Mouse (Mus musculus): Measurements from ENCODE around the gene Med27. TPM values are rescaled to one million over a fixed set of nuclear protein-coding genes. Genes with fewer than 3 reads are reported as not detected.

Med27 gene
- total and polyA plus RNA-seq, 3 experiments, result 32.1 to 36.2 (median 33.6) TPM

- no peak overlapping the region for H3K4me2 ChIP-seq (ENCODE audit: insufficient read depth, low read depth, poor library complexity, severe bottlenecking)
- no peak overlapping the region for H3K4me3 ChIP-seq (replicated peaks in 1 of 3; ENCODE audit: low read depth in 2 of 3, low read length in 2 of 3, poor library complexity in 1 of 3)
- TF ChIP-seq ETS1 (conservative IDR thresholded peaks at IDR 0.05; ENCODE audit: low read depth, low read length), result no peak
- TF ChIP-seq IRF4 (IDR thresholded peaks at IDR 0.05; ENCODE audit: low read depth, low read length), result no peak
- TF ChIP-seq E2F4 (IDR thresholded peaks at IDR 0.05; ENCODE audit: insufficient replicate concordance, low read depth, low read length), result no peak
- TF ChIP-seq JUN (IDR thresholded peaks at IDR 0.05; ENCODE audit: insufficient read depth, low read depth, low read length), result no peak
- H3K4me1 ChIP-seq (ENCODE audit: control insufficient read depth in 1 of 2, insufficient read depth in 2 of 2), result peaks cover 20 to 61% of the 10 kb centered on the region in 2 experiments
- in situ Hi-C loops (cut with MboI; ENCODE audit: low pct_ligation_motif_present, low pct_unique_long_range_greater_than_20kb, low sequenced_read_pairs) (no loop called here), dilution Hi-C loops (cut with MboI; ENCODE audit: extremely low pct_ligation_motif_present, extremely low pct_unique_long_range_greater_than_20kb, low sequenced_read_pairs) (no loop called here)
- DNase-seq (ENCODE audit: extremely low read depth), result no peak
- no peaks in the 10 kb centered on the region for H3K27me3 ChIP-seq (replicated peaks)
- H3K27ac ChIP-seq (ENCODE audit: insufficient read depth, low read depth), result no peak overlapping the region
- H3K36me3 ChIP-seq (replicated peaks in 1 of 2; ENCODE audit: control insufficient read depth in 1 of 2, insufficient read depth in 1 of 2, low read length in 1 of 2), result peaks cover 0 to 17% of the 10 kb centered on the region in 2 experiments
- no peak overlapping the region for H3K9ac ChIP-seq (ENCODE audit: insufficient read depth, low read depth)
- no peaks in the 10 kb centered on the region for H3K9me3 ChIP-seq (replicated peaks; ENCODE audit: low read length)
- H3K79me2 ChIP-seq (replicated peaks; ENCODE audit: control insufficient read depth, extremely low read depth, insufficient read depth, poor library complexity, severe bottlenecking), result no peaks in the 10 kb centered on the region
Observed at GRCm38 (mm10) chr2:29453376-29453775, 106.8 kb downstream of the Med27 start.

- dilution Hi-C loops (cut with MboI; ENCODE audit: extremely low pct_ligation_motif_present, extremely low pct_unique_long_range_greater_than_20kb, low sequenced_read_pairs) (no loop called here), in situ Hi-C loops (cut with MboI; ENCODE audit: low pct_ligation_motif_present, low pct_unique_long_range_greater_than_20kb, low sequenced_read_pairs) (no loop called here)
- no peak for DNase-seq (ENCODE audit: extremely low read depth)
- H3K4me3 ChIP-seq (replicated peaks in 1 of 3; ENCODE audit: low read depth in 2 of 3, low read length in 2 of 3, poor library complexity in 1 of 3), result no peak overlapping the region
- no peak overlapping the region for H3K4me2 ChIP-seq (ENCODE audit: insufficient read depth, low read depth, poor library complexity, severe bottlenecking)
- H3K4me1 ChIP-seq (ENCODE audit: control insufficient read depth in 1 of 2, insufficient read depth in 2 of 2), result peaks cover 22 to 78% of the 10 kb centered on the region in 2 experiments
- H3K36me3 ChIP-seq (replicated peaks in 1 of 2; ENCODE audit: control insufficient read depth in 1 of 2, insufficient read depth in 1 of 2, low read length in 1 of 2), result peaks cover 0 to 21% of the 10 kb centered on the region in 2 experiments
- no peak overlapping the region for H3K27ac ChIP-seq (ENCODE audit: insufficient read depth, low read depth)
- peaks cover under 1% of the 10 kb centered on the region for H3K9me3 ChIP-seq (replicated peaks; ENCODE audit: low read length)
- H3K27me3 ChIP-seq (replicated peaks), result no peaks in the 10 kb centered on the region
- no peak overlapping the region for H3K9ac ChIP-seq (ENCODE audit: insufficient read depth, low read depth)
- TF ChIP-seq PAX5 (IDR thresholded peaks at IDR 0.05; ENCODE audit: low read length) (no peak), RCOR1 (conservative IDR thresholded peaks at IDR 0.05; ENCODE audit: low read depth, low read length) (no peak)
- H3K79me2 ChIP-seq (replicated peaks; ENCODE audit: control insufficient read depth, extremely low read depth, insufficient read depth, poor library complexity, severe bottlenecking), result no peaks in the 10 kb centered on the region
Observed at GRCm38 (mm10) chr2:29456631-29457320, 110.2 kb downstream of the Med27 start.

- Histone ChIP-seq H3K79me2 (replicated peaks; ENCODE audit: control insufficient read depth, extremely low read depth, insufficient read depth, poor library complexity, severe bottlenecking) (no peaks in the 10 kb centered on the region), H3K27ac (ENCODE audit: insufficient read depth, low read depth) (no peak overlapping the region), H3K9ac (ENCODE audit: insufficient read depth, low read depth) (no peak overlapping the region), H3K4me2 (ENCODE audit: insufficient read depth, low read depth, poor library complexity, severe bottlenecking) (no peak overlapping the region), H3K4me1 (ENCODE audit: control insufficient read depth in 1 of 2, insufficient read depth in 2 of 2) (peaks cover 23 to 79% of the 10 kb centered on the region in 2 experiments), H3K36me3 (replicated peaks in 1 of 2; ENCODE audit: control insufficient read depth in 1 of 2, insufficient read depth in 1 of 2, low read length in 1 of 2) (peaks cover 0 to 22% of the 10 kb centered on the region in 2 experiments), H3K9me3 (replicated peaks; ENCODE audit: low read length) (peaks cover 1% of the 10 kb centered on the region), H3K4me3 (replicated peaks in 1 of 3; ENCODE audit: low read depth in 2 of 3, low read length in 2 of 3, poor library complexity in 1 of 3) (no peak overlapping the region), H3K27me3 (replicated peaks) (no peaks in the 10 kb centered on the region)
- peak; percentile 49 for DNase-seq (ENCODE audit: extremely low read depth)
- dilution Hi-C loops (cut with MboI; ENCODE audit: extremely low pct_ligation_motif_present, extremely low pct_unique_long_range_greater_than_20kb, low sequenced_read_pairs) (no loop called here), in situ Hi-C loops (cut with MboI; ENCODE audit: low pct_ligation_motif_present, low pct_unique_long_range_greater_than_20kb, low sequenced_read_pairs) (no loop called here)
- TF ChIP-seq MAFK (IDR thresholded peaks at IDR 0.05; ENCODE audit: insufficient replicate concordance, low read length) (peak; percentile 27; the same call in 1 of the 2 replicates), E2F4 (IDR thresholded peaks at IDR 0.05; ENCODE audit: insufficient replicate concordance, low read depth, low read length) (no peak)
Observed at GRCm38 (mm10) chr2:29457677-29458076, 111.1 kb downstream of the Med27 start.

Measured in CH12.LX (cell line).